Mouse (Mus musculus) spleen, postnatal 14 days (tissue): ENCODE results near the gene Gm21885.
"Not testable (repeated sequence)": the region's sequence is repeated elsewhere in the genome, so short reads cannot be mapped to it uniquely, and the experiment has no call there.

Source experiments
- DNase-seq, 2 experiments: peaks; one replicate each; pipeline ENCODE4 v3.0.0; 2021 to 2022; ENCODE audit warnings: low spot score in 2 of 2

The Gm21885 gene

DNA sequence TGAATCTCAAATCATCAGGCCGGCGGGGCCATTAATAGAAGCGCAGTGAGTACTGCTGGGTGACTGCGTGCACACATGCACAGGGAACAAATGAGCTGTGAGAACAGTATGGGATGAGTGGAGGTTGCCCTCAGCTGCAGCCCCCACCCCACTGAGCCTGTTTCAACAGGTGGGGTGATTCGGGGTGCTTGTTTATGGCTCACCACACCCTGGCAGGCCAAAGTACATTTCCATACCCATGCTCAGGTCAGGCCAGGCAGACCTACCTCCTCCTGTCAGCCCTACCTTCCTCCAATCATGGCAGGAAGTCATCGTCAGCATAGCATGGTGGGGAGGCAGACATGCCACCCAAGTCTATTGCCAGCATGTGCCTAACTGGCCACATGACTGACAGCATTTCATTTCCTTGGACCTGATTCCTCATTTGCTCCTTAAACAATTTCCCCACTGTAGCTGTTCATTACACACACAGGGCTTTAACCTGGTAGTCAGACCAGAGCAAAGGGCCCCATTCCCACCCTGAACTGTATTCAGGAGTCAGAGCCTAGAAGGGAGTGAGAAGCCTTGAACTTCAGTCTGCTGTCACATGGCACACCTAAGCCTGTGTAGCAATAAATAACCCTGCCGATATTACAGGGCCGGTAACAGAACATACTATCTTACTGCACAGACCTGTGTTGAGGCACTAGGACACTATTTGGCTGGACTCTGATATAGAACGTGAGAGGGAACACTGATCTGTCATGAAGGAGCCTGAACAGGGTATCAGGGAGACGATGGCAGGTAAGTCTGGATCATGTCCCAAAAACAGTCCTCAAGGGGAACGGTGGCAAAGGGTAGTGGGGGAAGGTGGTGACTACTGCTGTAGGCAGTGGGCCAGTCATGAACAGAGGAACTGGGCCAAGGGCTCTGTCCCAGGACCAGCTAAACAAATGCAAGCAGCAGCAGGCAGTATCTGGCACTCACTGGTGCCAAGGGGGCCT, at the start of gene Gm21885:
Gene Gm21885 (plus strand): TSS at position 675 of the 983 bp plus-strand sequence.
- no peak for DNase-seq

DNA sequence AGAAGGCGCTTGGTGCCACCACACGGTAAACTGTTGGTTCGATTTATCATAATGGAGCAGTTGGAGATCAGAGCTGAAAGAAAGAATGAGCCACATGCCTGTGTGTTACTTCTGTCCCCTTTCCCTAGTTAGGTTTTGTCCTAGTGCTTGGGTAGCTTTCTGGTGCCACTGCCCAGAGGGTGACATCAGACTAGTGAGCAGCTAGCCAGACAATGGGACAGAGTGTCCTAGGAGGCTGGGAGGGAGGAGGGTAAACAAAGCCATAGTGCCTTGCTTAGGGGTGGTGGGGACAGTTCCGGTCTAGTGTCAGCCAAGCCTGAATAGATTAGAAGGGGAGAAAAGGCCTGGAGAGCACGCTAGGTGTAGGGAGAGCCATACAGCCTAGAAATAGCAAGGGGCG, 48.3 kb upstream of the Gm21885 start:
- DNase-seq = no peak

DNA sequence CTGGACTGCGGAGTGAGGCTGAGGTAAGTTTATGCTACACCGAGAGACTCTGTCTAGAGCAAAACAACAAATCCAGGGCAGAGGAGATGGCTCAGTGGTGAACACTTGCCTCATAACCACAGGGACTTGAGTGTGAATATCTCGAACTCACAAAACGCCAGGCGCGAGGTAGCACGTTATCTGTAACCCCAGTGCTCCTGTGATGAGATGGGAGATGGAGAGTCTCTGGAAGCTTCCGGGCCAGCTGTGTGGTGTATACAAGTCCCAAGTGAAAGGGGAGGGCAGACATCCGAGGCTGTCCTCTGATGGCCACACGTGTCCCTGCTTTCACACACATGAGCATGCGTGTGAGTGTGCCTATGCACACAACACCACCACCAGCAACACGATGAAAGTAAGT, 47.3 kb upstream of the Gm21885 start:
- DNase-seq = no peak

DNA sequence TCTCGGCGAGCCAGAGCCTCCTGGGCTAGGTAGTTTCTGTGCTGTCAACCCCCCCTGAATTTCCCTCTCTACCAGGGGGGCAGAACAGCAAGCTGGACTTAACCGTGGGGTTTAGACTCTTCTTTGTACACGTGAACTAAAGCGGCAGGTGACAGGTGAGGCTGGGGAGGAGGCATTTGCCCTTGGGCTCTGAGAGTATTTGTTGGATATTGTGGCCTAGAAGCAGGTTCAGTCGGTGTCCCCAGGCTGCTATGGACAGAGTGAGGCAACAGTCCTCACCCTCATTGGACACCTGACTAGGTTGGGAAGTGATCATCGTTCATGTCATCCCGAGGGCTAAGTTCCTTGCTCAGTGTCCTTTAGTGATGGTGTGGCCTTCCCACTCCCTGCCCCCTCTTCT, 46.8 kb upstream of the Gm21885 start:
- no peak for DNase-seq

DNA sequence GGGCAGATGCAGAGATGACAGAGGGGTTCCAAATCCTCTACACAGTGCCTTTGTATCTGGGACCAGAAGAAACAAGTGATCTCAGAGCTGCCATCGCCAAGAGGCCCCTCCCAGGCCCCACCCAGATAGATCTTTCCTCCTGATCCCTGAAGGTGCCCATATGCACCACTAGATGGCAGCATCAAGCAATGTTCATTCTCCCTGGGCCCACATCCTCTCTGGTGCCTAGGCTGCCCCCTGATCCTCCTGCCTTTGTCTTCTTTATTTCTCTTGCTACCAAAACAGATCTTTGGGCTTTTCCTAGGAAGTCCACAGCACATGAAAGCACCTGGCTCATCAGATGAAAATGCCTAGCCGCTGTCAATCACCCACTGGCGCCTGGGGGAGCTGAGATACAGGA, 45.6 kb upstream of the Gm21885 start:
- peak in 1 of 2 experiments; percentile 36 for DNase-seq

DNA sequence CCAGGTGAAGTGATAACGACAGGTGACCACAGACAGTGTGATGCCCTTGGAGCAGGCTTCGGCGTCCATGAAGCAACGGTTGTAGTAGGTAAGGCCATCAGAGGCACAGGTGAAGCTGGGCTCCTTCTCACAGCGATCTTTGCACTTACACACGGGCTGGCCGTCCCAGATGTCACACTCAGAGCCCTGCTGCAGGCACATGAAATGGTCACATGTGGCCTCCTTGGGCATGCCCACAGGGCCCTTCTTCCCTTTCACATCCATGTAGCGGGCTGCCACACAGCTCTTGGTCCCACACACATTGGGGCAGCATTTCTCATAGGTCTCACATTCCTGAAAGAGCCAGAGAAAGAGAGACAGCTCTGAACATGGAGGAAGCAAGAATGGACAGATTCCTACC, 42.9 kb upstream of the Gm21885 start:
- DNase-seq = no peak

DNA sequence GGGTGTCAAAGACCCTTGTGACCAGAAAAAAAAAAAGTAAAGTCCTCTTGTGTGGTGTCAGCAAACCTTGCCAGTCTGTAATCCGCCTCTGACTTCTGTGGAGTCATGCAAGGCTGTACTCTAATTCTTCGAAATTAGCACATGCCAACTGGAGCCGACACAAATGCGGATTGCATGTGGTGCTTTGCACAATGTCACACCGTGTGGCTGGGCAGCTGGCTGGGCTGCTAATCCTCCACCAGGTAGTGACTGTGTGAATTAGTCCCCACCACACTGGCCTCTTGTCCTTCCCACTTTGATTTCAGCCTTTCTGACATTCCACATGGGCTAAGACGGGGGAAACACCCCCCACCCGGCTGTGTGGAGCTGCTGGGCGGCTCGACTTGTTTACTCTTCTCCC, 42.0 kb upstream of the Gm21885 start:
- DNase-seq = no peak

DNA sequence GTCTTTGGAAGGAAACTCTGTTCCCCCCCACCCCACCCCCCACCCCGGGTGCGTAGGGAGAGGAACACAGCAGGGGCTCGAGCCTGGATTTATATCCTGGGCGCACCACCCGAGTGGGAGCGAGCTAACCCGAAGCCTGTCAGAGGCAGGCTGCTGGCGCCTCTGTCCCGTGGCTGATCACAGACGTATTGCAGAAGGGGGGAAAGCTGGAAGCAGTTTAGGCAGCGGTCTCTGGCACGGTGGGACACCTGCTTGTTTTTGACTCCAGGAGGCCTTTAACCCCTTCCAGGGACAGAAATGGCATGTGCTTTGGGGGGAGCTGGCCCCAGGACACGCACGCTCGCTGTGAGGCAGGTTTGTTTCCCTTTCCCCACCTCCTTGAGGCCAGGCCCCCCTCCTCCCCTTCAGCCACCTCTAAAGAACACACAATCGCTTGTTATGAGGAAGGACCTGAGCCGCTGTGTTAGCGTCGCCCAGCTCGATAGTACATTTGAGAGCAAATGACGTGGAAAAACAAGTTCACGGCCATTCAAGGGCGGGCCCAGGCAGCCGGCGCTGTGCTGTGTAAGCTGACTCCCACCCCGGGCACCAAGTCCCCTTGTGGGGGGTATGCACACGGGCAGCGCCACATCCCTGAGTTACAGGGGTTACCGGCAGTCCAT, 38.8 kb upstream of the Gm21885 start:
- DNase-seq = no peak

DNA sequence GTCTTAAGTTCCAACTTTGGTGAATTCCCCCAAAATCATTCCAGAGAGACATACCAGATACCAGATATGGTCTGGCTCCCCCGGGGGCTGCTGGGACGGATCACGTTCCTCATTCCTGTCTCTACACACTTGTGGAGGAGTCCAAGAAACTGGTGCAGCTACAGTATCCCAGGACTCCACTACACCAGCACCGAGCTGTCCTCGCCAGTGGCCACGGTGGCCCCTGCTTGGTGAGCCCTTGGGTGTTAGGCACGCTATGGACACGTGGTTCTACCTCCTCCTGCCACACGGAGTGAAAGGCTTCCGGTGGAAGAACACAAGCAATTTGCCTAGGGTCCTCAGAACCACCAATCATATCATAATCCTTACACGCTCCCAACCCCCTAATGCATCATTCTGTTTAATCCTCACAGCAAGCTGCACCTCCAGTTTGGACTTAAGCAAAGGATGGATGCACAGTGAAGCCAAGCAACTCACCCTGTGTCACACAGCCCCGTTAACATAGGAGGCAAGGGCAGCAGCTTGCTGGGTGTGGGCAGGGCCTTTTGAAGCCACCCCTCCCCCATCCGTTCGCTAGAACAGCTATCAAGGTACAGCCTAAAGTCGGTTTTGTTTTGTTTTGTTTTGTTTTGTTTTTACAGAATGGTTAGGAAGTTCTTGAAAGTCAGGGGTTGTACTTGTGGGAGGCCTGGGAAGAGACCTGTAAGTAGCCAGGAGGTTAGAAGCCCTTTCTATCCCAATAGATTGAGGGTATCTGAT, 38.1 kb upstream of the Gm21885 start:
- DNase-seq = no peak

DNA sequence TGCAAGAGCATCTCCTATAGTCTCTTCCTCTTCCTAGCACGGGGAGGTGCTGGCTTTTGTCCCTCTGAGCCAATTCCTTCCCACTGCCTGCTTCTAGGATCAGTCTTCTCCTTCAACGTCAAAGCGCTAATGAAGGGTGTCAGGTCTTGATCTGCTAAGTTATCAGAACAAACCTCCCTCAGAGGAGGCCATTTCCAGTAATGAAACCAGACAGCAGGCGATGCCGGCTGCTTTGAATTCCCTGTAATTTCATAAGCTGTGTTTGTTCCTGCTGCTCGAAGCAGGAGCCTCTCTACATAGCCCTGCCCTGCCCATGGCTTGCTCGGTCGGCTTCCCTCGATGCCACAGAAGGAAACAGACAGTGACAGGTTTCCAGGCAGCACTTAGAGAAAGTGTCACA, 37.3 kb upstream of the Gm21885 start:
- DNase-seq = no peak

DNA sequence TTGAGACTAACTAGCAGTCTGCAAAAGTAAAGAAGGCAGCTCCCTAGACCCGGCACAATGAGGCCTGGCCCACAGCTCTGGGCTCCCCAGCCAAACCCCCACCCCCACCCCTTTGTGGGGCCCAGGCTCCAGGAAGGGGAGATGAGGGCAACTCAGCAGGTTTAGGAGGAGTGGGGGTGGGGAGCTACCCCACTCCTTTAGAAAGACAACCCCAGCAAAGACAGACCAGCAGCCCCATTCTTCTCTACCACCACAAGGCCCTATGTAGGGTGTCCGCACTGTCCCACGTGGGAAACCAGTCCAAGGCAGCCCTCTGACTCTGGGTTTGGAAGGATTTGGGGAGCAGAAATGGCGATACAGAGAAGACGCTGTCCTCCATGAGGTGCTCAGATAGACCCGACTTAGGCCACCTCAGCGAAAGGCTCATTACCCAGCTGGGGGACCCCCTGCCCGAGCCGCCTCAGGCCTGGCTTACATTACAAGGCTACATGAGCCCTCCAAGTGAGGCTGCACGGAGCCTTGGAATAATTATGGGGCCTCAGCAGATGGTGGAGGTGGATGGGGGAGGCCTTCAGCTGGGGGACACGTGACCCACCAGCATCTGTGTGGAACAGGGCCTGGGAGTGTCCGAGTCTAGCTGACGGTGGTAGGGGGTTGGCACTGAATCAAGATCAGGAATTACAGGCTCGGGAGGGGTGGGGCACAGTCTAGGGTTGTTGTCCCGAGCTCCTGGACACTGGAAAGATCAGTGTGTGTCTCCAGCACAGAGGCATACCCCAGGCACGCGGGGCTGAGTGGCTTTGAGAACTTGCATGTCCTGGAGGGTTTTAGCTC, 35.5 kb upstream of the Gm21885 start, which contains the start of gene Wfikkn2:
Gene Wfikkn2 (minus strand): TSS at position 51 of the 834 bp plus-strand sequence.
- no peak for DNase-seq

DNA sequence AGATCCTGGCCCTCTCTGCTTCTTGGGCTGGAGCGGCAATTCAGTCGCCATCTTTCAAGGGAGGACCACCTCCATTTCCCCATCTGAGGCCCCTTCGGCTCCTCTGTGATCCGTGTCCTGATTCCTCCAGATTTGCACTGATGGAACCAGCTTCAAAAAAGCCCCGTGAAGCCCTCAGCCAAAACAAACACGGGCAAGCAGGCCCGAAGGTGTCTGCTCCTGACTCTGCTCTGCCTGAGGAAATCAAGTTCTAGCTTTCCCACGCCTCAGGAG, 34.9 kb upstream of the Gm21885 start:
- DNase-seq = no peak

DNA sequence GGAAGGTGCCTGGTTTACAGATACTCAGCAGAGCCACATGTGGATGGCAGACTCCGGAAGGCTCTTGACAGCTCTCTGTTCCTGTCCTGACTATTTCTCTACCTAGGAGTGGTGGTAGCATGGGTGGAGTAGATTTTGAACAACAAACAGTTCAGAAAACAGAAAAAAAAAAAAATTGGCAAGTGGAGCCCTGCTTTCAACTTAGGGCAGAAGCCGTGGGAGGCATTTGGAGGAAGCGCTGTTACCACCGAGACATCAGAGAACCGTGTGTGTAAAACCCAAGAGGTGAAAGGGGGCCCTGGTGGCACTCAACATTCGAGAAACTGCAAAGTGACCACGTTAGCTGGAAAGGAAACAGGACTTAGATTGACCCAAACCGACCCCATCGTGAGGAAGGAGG, 28.5 kb upstream of the Gm21885 start:
- DNase-seq = no peak

DNA sequence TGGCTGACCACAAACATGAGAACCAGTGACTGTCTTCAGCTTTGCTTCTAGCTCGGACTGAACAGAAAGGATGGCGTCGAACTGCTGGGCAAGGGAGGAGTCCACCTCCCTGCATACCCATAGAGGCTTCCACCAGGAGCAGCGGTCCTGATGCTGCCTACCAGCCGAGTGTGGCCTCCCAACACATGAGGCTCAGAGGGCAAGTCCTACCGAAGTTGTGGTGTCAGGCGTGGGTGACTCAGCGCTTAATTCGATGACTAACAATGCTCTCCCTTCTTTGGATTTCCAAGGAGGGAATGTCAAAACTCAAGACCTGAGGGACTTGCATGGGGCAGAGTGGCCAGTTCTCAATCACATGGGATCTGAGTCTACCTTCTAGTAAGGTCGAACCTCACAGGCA, 28.0 kb upstream of the Gm21885 start:
- DNase-seq = no peak

DNA sequence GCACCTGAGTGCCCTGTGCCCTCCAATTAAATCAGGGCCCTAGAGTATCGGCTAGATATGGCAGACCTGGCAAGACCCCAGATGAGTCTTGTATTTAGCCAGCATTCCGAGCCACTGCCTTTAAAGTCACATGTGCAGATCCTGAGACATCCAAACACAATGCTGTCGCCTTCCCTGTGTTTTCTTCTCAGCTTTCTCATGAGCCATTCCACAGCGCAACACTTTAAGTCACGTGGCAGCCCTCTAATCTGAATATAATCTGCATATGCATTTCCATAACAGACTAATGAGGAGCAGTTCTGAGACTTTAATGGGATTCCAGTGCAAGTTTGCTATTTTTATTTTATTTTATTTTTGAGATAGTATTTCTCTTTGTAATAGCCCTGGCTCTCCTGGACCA, 25.9 kb upstream of the Gm21885 start:
- DNase-seq = no peak

DNA sequence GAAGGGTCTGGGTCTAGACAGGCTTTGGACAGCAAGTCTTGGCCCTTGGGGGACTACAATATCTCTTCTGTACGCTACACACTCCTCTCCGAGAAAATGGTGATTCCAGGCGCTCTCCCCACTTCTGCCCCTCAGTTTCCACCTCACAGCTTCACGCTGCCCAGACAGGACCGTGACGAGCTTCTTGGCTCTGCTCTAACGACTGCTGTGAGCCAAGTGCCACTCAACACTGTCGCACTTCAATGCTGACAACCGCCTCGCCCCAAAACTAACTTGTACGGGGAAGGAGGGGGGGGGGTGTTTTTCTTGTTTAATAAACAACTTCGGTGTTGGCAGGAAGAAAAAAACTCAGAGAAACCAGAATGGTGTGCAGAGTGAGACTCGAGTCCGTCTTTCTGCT, 23.7 kb upstream of the Gm21885 start:
- DNase-seq = no peak

DNA sequence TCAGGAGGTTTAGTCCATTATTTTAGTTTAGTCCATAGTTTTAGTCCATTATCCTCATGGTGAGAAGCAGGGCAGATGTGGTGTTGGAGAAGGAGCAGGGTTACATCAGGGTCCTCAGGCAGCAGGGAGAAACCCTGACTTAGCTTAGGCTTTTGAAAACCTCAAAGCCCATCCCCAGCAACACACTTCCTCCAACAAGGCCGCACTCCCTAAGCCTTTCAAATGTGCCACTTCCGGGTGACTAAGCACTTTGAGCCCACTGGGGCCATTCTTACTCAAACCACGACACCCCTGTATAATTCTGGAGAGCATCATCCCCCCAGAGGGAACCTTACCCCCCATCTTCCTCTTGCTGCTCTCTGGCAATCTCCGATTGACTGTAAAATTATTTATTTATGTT, 21.9 kb upstream of the Gm21885 start:
- no peak for DNase-seq

DNA sequence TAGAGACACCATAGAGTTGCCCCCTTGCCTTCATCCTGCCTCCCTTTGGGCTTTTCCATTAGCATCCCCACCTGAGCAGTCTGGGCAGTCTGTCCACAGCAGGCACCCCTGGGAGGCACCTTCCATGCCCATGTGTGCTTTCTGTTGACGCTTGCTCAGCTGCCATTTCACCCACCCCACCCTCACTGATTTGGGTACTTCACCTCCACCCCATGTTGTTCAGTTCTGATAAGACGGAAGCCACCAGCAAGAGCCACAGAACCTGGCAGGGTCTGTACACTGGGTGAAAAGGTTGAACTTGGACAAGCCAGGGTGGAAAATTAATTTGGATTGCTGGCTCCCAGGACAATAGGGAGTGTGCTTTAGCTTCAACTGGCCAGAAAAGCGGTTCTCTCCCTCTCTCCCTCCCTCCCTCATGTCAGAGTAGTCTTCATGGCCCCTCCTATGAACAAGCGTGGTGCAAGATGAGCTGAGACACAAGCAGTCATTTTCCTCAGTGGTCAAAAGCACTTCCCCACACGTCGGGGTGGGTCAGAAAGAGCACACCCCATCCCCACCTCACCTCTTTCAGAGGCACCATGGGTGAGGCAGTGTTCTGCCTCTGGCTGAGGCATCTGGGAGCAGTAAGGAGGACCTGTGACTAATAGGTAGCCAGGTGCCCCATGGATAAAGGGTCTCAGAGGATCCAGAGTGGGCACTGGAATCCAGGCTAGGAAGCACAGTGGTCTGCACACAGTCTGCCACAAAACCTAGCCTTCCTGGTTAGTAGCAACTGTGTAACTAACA, 19.9 kb upstream of the Gm21885 start:
- no peak for DNase-seq

DNA sequence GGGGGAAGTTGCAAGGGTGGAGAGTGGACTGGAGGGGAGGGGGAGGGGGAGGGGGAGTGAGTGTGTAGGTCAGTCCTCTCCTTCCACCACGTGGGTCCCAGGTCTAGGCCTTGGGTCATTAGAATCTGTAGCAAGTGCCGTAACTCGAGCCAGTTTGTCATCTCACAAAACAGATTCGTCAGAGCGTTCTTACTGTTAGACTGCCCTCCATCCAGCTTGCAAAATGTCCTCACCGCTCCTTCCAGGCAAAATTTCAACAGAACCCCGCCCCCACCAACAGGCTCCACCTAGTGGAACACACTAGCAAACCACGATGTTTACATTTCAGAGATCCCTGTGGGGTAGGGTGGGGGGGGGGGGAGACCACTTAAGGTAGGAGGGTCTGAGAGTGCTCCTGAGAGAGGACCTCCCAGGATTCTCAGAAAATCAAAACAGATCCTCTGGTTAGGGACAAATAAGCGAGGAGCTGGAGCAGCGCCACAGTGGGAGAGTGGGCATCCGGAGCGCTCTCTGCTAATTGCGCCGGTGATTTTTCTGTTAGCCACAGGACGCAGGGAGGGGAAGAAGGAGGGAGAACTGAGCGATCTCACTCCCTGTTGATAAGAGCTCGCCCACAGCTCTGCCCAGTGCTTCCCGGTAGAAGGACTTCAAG, 16.4 kb upstream of the Gm21885 start:
- no peak for DNase-seq

DNA sequence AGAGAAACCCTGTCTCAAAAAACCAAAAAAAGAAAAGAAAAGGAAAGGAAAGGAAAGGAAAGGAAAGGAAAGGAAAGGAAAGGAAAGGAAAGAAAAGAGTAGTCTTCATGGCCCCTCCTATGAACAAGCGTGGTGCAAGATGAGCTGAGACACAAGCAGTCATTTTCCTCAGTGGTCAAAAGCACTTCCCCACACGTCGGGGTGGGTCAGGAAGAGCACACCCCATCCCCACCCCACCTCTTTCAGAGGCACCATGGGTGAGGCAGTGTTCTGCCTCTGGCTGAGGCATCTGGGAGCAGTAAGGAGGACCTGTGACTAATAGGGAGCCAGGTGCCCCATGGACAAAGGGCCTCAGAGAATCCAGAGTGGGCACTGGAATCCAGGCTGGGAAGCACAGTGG, 15.5 kb upstream of the Gm21885 start:
- not testable (repeated sequence) for DNase-seq
